Mouse (Mus musculus) CH12F3 (cell line): ENCODE measurements around the gene Ptpa.

Experiments used
- in situ Hi-C: fragments of 300-500 bp; cut with MboI; formaldehyde crosslinking; loops from 2 replicates; pipeline ENCODE4 v1.14.3; 2020; ENCODE audit warnings: low sequenced_read_pairs

Ptpa gene

DNA sequence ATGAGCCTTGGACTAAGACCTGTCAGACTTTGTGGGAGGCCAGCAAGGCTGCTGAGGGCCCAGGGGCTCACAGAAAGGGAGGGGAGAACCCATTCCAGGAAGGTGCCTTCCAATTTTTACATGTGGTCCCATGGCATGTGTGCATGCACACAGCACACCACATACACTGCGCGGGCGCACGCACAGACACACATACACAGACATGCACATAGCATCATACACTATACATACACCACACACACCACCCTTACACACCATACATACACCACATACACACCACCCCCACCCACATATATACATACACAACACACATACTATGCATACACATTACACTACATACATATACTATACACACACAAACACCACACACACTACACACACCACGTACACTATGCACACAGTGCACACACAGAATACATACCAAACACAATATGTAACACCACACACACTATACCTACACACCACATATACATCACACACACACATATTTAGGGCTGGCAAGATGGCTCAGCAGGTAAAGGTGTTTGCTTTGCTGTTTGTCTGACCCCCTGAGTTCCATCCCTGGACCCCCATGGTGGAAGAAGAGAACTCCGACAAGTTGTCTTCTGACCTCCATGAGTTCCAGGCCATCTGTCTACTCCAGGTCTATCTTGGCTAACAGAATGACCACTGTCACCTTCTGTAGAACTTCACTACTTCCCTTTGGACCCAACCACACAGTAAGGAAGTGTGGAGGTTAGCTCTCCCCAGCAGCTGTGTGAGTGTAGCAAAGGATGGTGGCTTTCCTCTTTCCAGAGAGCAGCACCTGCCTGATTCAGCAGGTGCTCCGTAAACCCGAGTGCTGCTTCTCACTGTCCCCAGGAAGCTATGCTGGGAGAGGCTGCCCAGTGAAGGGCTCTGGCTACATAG is 79.4 kb downstream of the Ptpa start:
- in situ Hi-C loops = no loop called here

DNA sequence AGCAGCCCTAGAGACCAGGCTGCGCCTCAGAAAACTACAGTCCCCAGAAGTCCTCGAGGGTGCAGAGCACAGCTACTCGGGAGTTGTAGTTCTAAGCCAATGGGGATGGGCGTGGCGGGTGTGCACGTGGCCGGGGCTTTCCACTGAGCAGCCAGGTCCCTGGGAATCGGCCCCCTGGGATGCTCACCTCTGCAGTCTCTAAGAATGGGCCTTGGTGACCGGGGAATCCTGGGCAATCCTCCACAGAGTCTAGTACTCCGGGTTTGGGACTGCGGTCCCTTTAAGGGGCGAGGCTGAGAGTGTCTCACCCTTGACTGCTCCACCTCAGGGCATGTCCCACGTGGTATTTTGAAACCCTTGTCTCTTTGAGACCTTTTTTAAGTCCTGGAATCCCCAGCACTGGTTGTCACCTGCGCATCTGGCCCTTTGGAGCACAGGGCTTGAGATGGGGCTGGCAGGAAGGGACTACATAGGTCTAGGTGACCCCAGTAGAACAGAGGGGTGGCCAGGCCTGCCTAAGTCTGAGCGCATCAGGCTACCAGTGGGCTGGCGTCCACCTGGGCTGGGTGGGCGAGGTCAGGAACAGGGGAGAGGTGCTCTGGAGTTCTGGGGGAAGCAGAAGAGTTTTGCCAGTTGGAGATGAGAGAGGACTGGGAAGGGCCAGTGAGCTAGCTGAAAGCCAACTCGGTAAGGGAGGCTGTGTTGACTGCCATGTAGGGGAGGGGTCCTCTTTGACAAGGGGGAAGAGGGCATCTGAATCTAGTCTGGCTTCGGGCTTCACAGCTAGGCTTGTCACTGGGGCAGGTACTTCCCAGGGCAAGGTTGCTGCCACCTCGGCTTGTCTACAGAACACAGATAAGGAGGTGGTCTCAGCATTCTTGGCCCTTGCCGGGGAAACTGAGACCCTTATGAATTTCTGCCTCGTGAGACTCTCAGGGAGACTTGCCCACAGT is 80.3 kb downstream of the Ptpa start:
- in situ Hi-C loops = no loop called here
